Mouse (Mus musculus): ENCODE data around the gene Vpreb1.

Vpreb1 gene

GRCm38 (mm10) chr16:16855541-16855940 is 15.1 kb downstream of the Vpreb1 start:
- no peak for DNase-seq (ENCODE audit: low spot score in 2 of 2)

DNA sequence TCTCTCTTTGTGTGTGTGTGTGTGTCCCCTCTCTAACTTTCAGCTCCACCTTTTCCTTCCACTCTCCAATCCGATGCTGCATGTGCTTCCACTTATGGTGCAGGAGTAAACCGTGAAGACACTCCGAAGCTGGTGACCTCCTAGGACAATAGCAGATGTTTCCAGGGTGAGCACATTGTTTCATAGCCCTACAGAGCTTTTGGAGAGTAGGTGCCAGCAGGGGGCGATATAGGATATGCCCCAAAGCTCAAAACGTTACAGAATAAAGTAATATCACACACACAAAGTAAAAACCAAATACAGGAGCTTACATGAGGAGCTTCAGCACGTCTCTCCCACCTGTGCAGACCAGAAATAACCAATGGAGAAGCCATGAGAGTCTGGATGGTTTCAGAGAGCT is 15.8 kb downstream of the Vpreb1 start:
- peak; percentile 25 to 48 for DNase-seq (ENCODE audit: low spot score in 2 of 2)

- DNase-seq (ENCODE audit: low spot score in 2 of 2) = no peak
These were observed 18.2 kb downstream of the Vpreb1 start for GRCm38 (mm10) chr16:16852411-16852810.

GRCm38 (mm10) chr16:16849196-16849595 is 21.4 kb downstream of the Vpreb1 start:
- no peak for DNase-seq (ENCODE audit: low spot score in 2 of 2)

DNA sequence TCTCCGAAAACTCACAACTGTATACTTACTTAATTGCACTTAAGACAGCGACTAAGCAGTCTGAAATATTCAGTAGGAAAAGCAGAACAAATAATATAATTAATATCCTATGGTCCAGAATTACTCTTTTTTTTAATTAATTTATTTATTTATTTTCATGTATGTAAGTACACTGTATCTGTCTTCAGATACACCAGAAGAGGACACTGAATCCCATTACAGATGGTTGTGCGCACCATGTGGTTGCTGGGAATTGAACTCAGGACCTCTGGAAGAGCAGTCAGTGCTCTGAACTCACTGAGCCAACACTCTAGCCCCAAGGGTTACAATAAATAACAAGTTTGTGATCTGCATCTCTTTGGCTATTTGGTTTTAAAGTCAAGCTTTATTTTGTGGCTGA is 41.0 kb downstream of the Vpreb1 start:
- DNase-seq (ENCODE audit: low spot score in 2 of 2) = no peak

- peak; percentile 20 to 39 for DNase-seq (ENCODE audit: low spot score in 2 of 2)
These were observed 41.7 kb downstream of the Vpreb1 start, which contains the start of gene Spag6l for GRCm38 (mm10) chr16:16828757-16829615. Gene Spag6l (minus strand): TSS chr16:16829456.

DNA sequence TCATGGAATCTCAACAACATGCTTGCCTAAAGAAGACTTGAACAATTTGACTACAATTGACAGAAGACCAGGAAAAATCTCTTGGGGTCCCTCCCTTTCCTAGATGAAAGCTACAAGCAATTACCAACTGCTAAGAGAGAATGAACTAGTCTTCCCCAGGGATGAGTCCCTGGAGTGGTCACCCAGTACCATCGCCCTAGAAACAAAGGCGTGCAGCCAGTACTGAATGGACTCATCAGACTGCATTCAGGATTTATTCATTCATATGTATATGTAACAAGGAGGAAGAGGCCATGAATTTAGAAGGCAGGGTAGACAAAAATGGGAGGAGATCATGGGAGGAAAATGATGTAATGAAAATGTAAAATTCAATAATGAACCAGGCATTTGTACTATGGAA is 44.4 kb downstream of the Vpreb1 start:
- no peak for DNase-seq (ENCODE audit: low spot score in 2 of 2)

- DNase-seq (ENCODE audit: low spot score in 2 of 2) = no peak
These were observed 45.2 kb downstream of the Vpreb1 start for GRCm38 (mm10) chr16:16825476-16825875.

Measured in spleen, postnatal 14 days (tissue).